Mouse (Mus musculus): Measurements from ENCODE around the gene Map3k1. TPM values are rescaled to one million over a fixed set of nuclear protein-coding genes. Genes with fewer than 3 reads are reported as not detected.

The Map3k1 gene
- polyA plus RNA-seq, 1 experiment = 58.7 TPM

DNA sequence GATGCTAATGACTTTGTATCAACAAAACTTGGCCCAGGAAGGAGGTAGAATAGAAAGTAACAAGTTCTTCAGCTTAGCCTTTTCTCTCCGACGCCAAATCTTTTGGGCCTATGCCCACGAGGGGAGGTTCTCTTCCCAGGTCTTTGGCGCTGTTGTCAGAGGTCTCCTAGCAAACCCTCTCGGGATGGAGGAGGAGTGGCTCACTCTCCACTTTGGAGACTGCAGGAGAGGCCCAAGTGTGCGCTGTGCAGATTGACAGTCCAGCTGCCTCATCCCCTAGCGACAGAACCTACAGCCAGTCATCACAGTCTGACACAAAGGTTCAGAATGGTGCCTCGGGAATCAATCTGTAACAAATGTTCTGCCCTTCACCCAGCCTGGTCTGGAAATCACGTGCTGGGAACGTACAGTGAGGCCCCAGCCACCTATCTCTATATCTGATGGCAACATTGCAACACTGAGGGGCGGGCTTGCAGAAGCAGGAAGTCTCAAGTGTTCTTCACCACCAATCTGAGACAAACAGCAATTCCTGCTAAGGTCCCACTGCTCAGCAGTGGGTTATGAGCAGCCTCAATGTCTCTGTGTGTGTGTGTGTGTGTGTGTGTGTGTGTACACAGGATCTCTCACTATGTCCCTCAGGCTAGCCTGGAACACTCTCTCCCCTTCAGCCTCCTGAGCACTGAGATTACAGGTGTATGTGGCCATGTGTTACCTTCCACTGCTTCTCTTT is 12.4 kb downstream of the Map3k1 start:
- TF ChIP-seq CTCF (IDR thresholded peaks at IDR 0.05; ENCODE audit: low read depth, low read length) = no peak
- no peak for TF ChIP-seq POLR2A (IDR thresholded peaks at IDR 0.05; ENCODE audit: borderline replicate concordance, low read depth, low read length)
- H3K4me1 ChIP-seq (ENCODE audit: control insufficient read depth, insufficient read depth, low read length) = peaks cover 73% of the 10 kb centered on the region
- H3K27ac ChIP-seq (ENCODE audit: insufficient read depth, low read depth, low read length) = peak overlapping the region; percentile 88
- peak overlapping the region; percentile 47 for H3K4me3 ChIP-seq (ENCODE audit: insufficient read depth, low read length)

GRCm38 (mm10) chr13:111792975-111793287 is 15.9 kb downstream of the Map3k1 start:
- Histone ChIP-seq H3K27ac (ENCODE audit: insufficient read depth, low read depth, low read length) (no peak overlapping the region), H3K4me1 (ENCODE audit: control insufficient read depth, insufficient read depth, low read length) (peaks cover 80% of the 10 kb centered on the region), H3K4me3 (ENCODE audit: insufficient read depth, low read length) (no peak overlapping the region)
- no peak for TF ChIP-seq POLR2A (IDR thresholded peaks at IDR 0.05; ENCODE audit: borderline replicate concordance, low read depth, low read length)
- TF ChIP-seq CTCF (IDR thresholded peaks at IDR 0.05; ENCODE audit: low read depth, low read length) = no peak

DNA sequence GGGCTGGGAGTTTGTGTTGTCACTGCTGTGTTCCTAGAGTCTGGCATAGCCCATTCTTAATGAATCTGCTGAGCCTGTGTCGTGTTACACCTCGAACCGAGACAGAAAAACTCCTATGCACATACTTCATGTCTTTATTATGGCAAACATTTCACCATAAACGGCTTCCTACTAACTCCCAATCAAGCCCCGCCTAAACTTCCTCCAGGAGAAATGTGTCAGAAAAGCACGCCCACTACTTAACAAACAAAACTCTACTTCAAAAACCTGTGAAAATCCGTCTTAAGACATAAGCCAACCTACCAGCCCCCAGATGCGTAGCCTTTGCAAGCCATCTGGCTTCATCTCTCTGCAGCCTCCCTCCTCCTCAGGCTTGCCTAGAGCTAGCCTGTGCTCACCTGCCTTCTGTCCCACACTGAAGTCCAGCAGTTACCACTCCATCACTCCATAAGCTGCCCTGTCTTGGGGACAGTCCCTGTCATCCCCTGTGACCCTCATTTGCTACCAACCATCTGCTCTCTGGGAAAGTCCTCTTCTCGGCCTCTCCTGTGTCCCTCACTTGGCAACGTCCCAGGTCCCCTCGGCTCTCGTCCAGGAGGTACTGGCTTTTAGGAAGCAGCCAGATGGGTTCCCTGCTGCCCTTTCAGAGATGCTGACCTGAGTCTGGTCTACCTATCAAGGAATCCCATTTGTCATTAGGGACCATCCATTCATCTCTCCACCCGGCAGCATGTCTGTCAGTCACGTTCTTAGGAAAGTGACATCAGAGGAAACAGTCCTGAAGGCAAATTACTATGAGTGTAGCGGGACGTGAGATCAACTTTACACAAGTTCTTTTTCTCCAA is 16.4 kb downstream of the Map3k1 start:
- no peak overlapping the region for H3K27ac ChIP-seq (ENCODE audit: insufficient read depth, low read depth, low read length)
- H3K4me1 ChIP-seq (ENCODE audit: control insufficient read depth, insufficient read depth, low read length) = peaks cover 77% of the 10 kb centered on the region
- TF ChIP-seq CTCF (IDR thresholded peaks at IDR 0.05; ENCODE audit: low read depth, low read length) = no peak
- TF ChIP-seq POLR2A (IDR thresholded peaks at IDR 0.05; ENCODE audit: borderline replicate concordance, low read depth, low read length) = no peak
- H3K4me3 ChIP-seq (ENCODE audit: insufficient read depth, low read length) = no peak overlapping the region

GRCm38 (mm10) chr13:111791596-111791995 is 17.2 kb downstream of the Map3k1 start:
- H3K4me3 ChIP-seq (ENCODE audit: insufficient read depth, low read length) = no peak overlapping the region
- peaks cover 74% of the 10 kb centered on the region for H3K4me1 ChIP-seq (ENCODE audit: control insufficient read depth, insufficient read depth, low read length)

DNA sequence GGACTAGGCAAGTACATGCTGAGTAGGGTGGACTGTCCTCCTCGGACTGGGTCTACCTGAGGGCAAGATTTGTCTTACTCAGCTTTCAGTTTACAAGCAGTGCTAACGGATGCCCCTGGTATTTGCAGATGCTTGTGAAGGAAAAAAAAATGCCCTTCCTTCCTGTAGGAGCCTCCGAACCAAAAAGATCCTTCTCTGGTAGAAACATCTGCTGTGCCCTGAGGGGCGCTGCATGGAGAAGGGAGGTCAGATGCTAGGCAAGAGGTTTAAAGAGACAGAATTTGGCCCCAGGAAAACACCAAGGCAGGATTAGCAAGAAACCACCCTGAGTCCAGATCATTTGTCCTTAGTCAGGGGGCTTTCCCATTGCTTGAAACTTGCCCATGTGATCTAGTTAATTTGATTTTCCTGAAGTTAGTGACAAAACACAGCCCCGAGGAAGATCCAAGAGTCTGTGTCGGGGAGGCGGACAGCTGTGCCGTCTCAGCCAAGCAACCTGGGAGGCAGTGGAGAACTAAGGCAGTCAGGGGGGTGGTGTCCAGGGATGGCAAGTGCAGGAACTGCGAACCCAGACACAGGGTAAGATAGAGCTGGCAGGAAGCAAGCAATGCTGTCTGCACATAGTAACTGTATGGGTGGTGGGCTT is 19.2 kb downstream of the Map3k1 start:
- no peak overlapping the region for H3K4me3 ChIP-seq (ENCODE audit: insufficient read depth, low read length)
- H3K27ac ChIP-seq (ENCODE audit: insufficient read depth, low read depth, low read length) = peak overlapping the region; percentile 16; the same call in 1 of the 2 replicates
- H3K4me1 ChIP-seq (ENCODE audit: control insufficient read depth, insufficient read depth, low read length) = peaks cover 63% of the 10 kb centered on the region
- TF ChIP-seq CTCF (IDR thresholded peaks at IDR 0.05; ENCODE audit: low read depth, low read length) (no peak), POLR2A (IDR thresholded peaks at IDR 0.05; ENCODE audit: borderline replicate concordance, low read depth, low read length) (no peak)

More at GRCm38 (mm10) chr13:111791596-111791995, 17.2 kb downstream of the Map3k1 start:
- TF ChIP-seq CTCF (IDR thresholded peaks at IDR 0.05; ENCODE audit: low read depth, low read length) (no peak), POLR2A (IDR thresholded peaks at IDR 0.05; ENCODE audit: borderline replicate concordance, low read depth, low read length) (no peak)
- H3K27ac ChIP-seq (ENCODE audit: insufficient read depth, low read depth, low read length) = no peak overlapping the region

- no peak for TF ChIP-seq CTCF (IDR thresholded peaks at IDR 0.05; ENCODE audit: low read depth, low read length)
- no peak for TF ChIP-seq POLR2A (IDR thresholded peaks at IDR 0.05; ENCODE audit: borderline replicate concordance, low read depth, low read length)
- H3K4me3 ChIP-seq (ENCODE audit: insufficient read depth, low read length) = no peak overlapping the region
- H3K27ac ChIP-seq (ENCODE audit: insufficient read depth, low read depth, low read length) = peak overlapping the region; percentile 35
- H3K4me1 ChIP-seq (ENCODE audit: control insufficient read depth, insufficient read depth, low read length) = peaks cover 57% of the 10 kb centered on the region
These were observed 19.9 kb downstream of the Map3k1 start for GRCm38 (mm10) chr13:111788882-111789281.

DNA sequence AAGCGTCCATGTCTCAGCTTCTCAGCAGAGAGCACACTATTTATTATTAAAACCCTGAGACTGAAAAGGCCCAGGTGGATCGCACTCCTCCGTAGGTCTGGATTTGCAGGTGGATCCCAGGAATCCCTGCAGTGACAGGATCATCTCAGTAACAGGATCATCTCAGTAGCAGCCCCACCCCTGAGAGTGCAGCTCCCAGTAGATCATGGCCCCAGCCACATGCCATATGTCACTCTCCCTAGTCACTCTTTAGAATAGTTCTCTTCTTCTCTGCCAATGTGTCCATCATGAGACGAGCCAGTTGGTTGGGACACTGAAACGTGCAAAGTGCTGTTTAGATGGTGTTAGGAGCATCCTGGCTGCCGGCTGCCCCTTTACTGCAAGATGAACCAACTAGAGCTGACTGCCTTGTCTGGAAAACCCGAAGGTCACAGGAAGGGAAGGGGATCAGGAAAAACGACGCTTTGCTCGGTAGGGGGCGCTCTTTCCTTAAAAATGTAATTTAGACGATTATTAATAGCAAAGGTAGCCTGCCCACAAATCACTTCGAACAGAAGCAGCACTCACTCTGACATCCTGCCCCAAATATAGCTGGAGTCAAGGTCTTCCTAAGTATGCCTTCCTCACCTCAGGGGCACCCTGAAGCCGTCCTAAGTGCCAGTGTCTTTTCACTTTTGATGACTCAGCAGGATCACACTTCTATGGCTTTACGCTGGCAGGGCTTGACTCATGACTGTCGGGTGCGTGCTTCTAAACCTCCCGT is 20.8 kb downstream of the Map3k1 start:
- Histone ChIP-seq H3K27ac (ENCODE audit: insufficient read depth, low read depth, low read length) (peak overlapping the region; percentile 35), H3K4me1 (ENCODE audit: control insufficient read depth, insufficient read depth, low read length) (peaks cover 51% of the 10 kb centered on the region), H3K4me3 (ENCODE audit: insufficient read depth, low read length) (peak overlapping the region; percentile 16)
- no peak for TF ChIP-seq POLR2A (IDR thresholded peaks at IDR 0.05; ENCODE audit: borderline replicate concordance, low read depth, low read length)
- peak; percentile 86 for TF ChIP-seq CTCF (IDR thresholded peaks at IDR 0.05; ENCODE audit: low read depth, low read length)

- peaks cover 36% of the 10 kb centered on the region for H3K4me1 ChIP-seq (ENCODE audit: control insufficient read depth, insufficient read depth, low read length)
- H3K27ac ChIP-seq (ENCODE audit: insufficient read depth, low read depth, low read length) = no peak overlapping the region
- no peak for TF ChIP-seq POLR2A (IDR thresholded peaks at IDR 0.05; ENCODE audit: borderline replicate concordance, low read depth, low read length)
- no peak for TF ChIP-seq CTCF (IDR thresholded peaks at IDR 0.05; ENCODE audit: low read depth, low read length)
- no peak overlapping the region for H3K4me3 ChIP-seq (ENCODE audit: insufficient read depth, low read length)
These were observed 22.2 kb downstream of the Map3k1 start for GRCm38 (mm10) chr13:111786584-111786983.

DNA sequence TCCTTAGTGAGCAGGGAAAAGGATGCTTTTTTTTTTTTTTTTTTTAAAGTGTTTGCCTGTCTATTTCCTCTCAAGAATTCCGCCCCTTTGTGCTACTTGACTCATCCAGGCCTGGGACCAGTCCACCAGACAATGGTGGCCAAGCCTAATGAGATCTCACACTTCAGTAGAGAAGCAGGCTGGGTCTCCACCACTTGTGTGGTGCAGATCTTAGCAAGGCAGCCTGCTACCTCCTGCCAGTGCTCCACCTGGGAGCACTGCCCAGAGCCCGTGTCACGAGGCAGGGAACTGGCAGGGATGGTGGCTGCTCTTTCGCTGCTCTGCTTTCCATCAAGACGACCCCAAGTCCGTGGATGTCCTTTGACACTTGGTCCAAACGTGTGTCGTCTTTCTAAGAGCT is 25.3 kb downstream of the Map3k1 start:
- no peak overlapping the region for H3K27ac ChIP-seq (ENCODE audit: insufficient read depth, low read depth, low read length)
- no peak overlapping the region for H3K4me3 ChIP-seq (ENCODE audit: insufficient read depth, low read length)
- peaks cover 24% of the 10 kb centered on the region for H3K4me1 ChIP-seq (ENCODE audit: control insufficient read depth, insufficient read depth, low read length)
- no peak for TF ChIP-seq CTCF (IDR thresholded peaks at IDR 0.05; ENCODE audit: low read depth, low read length)
- TF ChIP-seq POLR2A (IDR thresholded peaks at IDR 0.05; ENCODE audit: borderline replicate concordance, low read depth, low read length) = no peak

All from bone marrow macrophage, adult 2 months (primary cell).